8 mouse cellular contexts compared by ENCODE assay signal in genomic region chr16:63958154-63958553, GRCm38 (mm10).
DNase-seq lines count a peak whose midpoint lies in the region; ATAC-seq lines count a peak whose summit lies in the region.

No protein-coding gene starts in this region.

- H3K4me2 ChIP-seq in neural tube, embryonic 11.5 days (ENCODE audit: low read depth): peak overlapping the region; percentile 26; the same call in 1 of the 2 replicates
- H3K4me2 ChIP-seq in limb, embryonic 11.5 days (ENCODE audit: low read depth, severe bottlenecking): peak overlapping the region; percentile 7; the same call in 1 of the 2 replicates

- no peak overlapping the region for H3K27ac ChIP-seq in neural tube, embryonic 11.5 days (ENCODE audit: low read depth, low read length)
- H3K27ac ChIP-seq in limb, embryonic 11.5 days (replicated peaks; ENCODE audit: low read depth, low read length): no peak overlapping the region

- no peaks in the 10 kb centered on the region for H3K36me3 ChIP-seq in neural tube, embryonic 11.5 days (ENCODE audit: control insufficient read depth, insufficient read depth, low read length)
- H3K36me3 ChIP-seq in limb, embryonic 11.5 days (ENCODE audit: control insufficient read depth, insufficient read depth, low read length): no peaks in the 10 kb centered on the region

- no peak overlapping the region for H3K4me3 ChIP-seq in neural tube, embryonic 11.5 days (ENCODE audit: low read depth, low read length)
- H3K4me3 ChIP-seq in limb, embryonic 11.5 days (ENCODE audit: low read depth, low read length): no peak overlapping the region

- H3K27me3 ChIP-seq in neural tube, embryonic 11.5 days (ENCODE audit: control insufficient read depth, insufficient read depth, low read length): no peaks in the 10 kb centered on the region
- no peaks in the 10 kb centered on the region for H3K27me3 ChIP-seq in limb, embryonic 11.5 days (ENCODE audit: control insufficient read depth, insufficient read depth, low read length)

- no peak overlapping the region; the same call in 1 of the 2 replicates for H3K9ac ChIP-seq in neural tube, embryonic 11.5 days (ENCODE audit: low read length)
- no peak overlapping the region for H3K9ac ChIP-seq in limb, embryonic 11.5 days (ENCODE audit: low read length)

- H3K9me3 ChIP-seq in neural tube, embryonic 11.5 days (ENCODE audit: control insufficient read depth, low read length): no peaks in the 10 kb centered on the region
- no peaks in the 10 kb centered on the region for H3K9me3 ChIP-seq in limb, embryonic 11.5 days (ENCODE audit: control insufficient read depth, low read length)

- no peak for ATAC-seq in neural tube, embryonic 11.5 days (ENCODE audit: insufficient read depth, low FRiP score, low TSS enrichment)
- peak; percentile 65; the same call in 1 of the 2 replicates for ATAC-seq in limb, embryonic 11.5 days (ENCODE audit: insufficient number of reproducible peaks, low FRiP score, low TSS enrichment, low read depth)

- 27% methylated on average over 6 of the region's 6 CpGs for WGBS in neural tube, embryonic 11.5 days
- 21% methylated on average over 6 of the region's 6 CpGs for WGBS in limb, embryonic 11.5 days

- DNase-seq in neural tube, embryonic 11.5 days (ENCODE audit: low spot score): no peak
- no peak for DNase-seq in neural tube, embryonic 10.5 days (ENCODE audit: extremely low spot score, low spot score)
- peak; percentile 6 to 19 for DNase-seq in frontal cortex, postnatal 36 days (ENCODE audit: low spot score in 2 of 2)
- DNase-seq in limb, embryonic 11.5 days (ENCODE audit: low spot score): peak; percentile 42
- peak; percentile 51 for DNase-seq in telencephalon, adult 2 months (ENCODE audit: low read depth, low spot score)
- DNase-seq in cerebellum, adult 9-10 months: no peak
- no peak for DNase-seq in liver
- DNase-seq in kidney, postnatal 25 days: no peak

- H3K4me1 ChIP-seq in neural tube, embryonic 11.5 days (ENCODE audit: control insufficient read depth, insufficient read depth, low read length): no peaks in the 10 kb centered on the region
- H3K4me1 ChIP-seq in limb, embryonic 11.5 days (ENCODE audit: control insufficient read depth, insufficient read depth, low read length): no peaks in the 10 kb centered on the region

Comparison
In these comparisons a context has a peak if more than half of its experiments do, and no peak if none do; other contexts are left out.
1. DNase-seq: peak in frontal cortex, postnatal 36 days (2 of 2), limb, embryonic 11.5 days (single experiment) and telencephalon, adult 2 months (single experiment); none in neural tube, embryonic 11.5 days (single experiment), neural tube, embryonic 10.5 days (single experiment), cerebellum, adult 9-10 months (single experiment), liver (single experiment) and kidney, postnatal 25 days (0 of 2).